Mouse (Mus musculus) megakaryocyte, embryonic 14.5 days (primary cell): Measurements from ENCODE around the gene 2410004P03Rik. TPM values are rescaled to one million over a fixed set of nuclear protein-coding genes. Genes with fewer than 3 reads are reported as not detected.
A peak's percentile ranks its signal among the peaks of the same experiment; 100 is the strongest.
"Not testable (repeated sequence)": the region's sequence is repeated elsewhere in the genome, so short reads cannot be mapped to it uniquely, and the experiment has no call there.

ENCODE experiments used
- H3K27me3 ChIP-seq: replicated peaks from 2 replicates; pipeline ENCODE3; 2012; ENCODE audit warnings: inconsistent platforms
- H3K36me3 ChIP-seq: replicated peaks from 2 replicates; pipeline ENCODE3; 2012; ENCODE audit warnings: low read length, inconsistent platforms, mixed read lengths
- H3K4me1 ChIP-seq: 2 replicates; pipeline ENCODE4 v1.6.1; 2012; ENCODE audit warnings: inconsistent platforms
- H3K4me3 ChIP-seq: replicated peaks from 2 replicates; pipeline ENCODE3; 2012; ENCODE audit warnings: moderate library complexity, mild to moderate bottlenecking, inconsistent platforms
- H3K9me3 ChIP-seq: 2 replicates; pipeline ENCODE4 v1.6.1; 2012; ENCODE audit warnings: inconsistent platforms
- FLI1 ChIP-seq: IDR thresholded peaks from 2 replicates; pipeline ENCODE4 v1.6.1; 2012; ENCODE audit warnings: low read length, inconsistent platforms, mixed read lengths
- GATA1 ChIP-seq: IDR thresholded peaks from 3 replicates; pipeline ENCODE4 v1.6.1; 2012; ENCODE audit warnings: mixed read lengths, low read length, inconsistent platforms, borderline replicate concordance
- polyA plus RNA-seq: library from polyadenylated mRNA; stranded (reverse); fragments of >175 nt; gene quantifications from 2 replicates; pipeline ENCODE4 v1.2.3, GENCODE M21; 2012; ENCODE audit warnings: low replicate concordance; ENCODE audit not compliant: insufficient read depth

The 2410004P03Rik gene
- polyA plus RNA-seq, 1 experiment: not detected

- peaks cover 27% of the 10 kb centered on the region for H3K9me3 ChIP-seq
- H3K36me3 ChIP-seq: no peaks in the 10 kb centered on the region
- H3K4me3 ChIP-seq: no peak overlapping the region
- peaks cover 1% of the 10 kb centered on the region for H3K27me3 ChIP-seq
- peaks cover 12% of the 10 kb centered on the region for H3K4me1 ChIP-seq
- TF ChIP-seq FLI1: no peak
- TF ChIP-seq GATA1: no peak
Observed at GRCm38 (mm10) chr12:17024554-17025110, 13.1 kb upstream of the 2410004P03Rik start.

GRCm38 (mm10) chr12:17022145-17022544 lies 10.6 kb upstream of the 2410004P03Rik start:
- TF ChIP-seq GATA1: no peak
- no peak for TF ChIP-seq FLI1
- Histone ChIP-seq H3K9me3 (peaks cover 12% of the 10 kb centered on the region; the same call in 1 of the 2 replicates), H3K36me3 (no peaks in the 10 kb centered on the region), H3K4me3 (peak overlapping the region; percentile 82), H3K4me1 (peaks cover 12% of the 10 kb centered on the region), H3K27me3 (no peaks in the 10 kb centered on the region)

GRCm38 (mm10) chr12:17021125-17021524 lies 9.6 kb upstream of the 2410004P03Rik start:
- H3K27me3 ChIP-seq, H3K36me3 ChIP-seq, H3K4me3 ChIP-seq, H3K9me3 ChIP-seq: not testable (repeated sequence)
- H3K4me1 ChIP-seq: peaks cover 12% of the 10 kb centered on the region

- no peaks in the 10 kb centered on the region for H3K36me3 ChIP-seq
- TF ChIP-seq FLI1 (no peak), GATA1 (no peak)
- no peak overlapping the region for H3K4me3 ChIP-seq
- H3K9me3 ChIP-seq: peaks cover 12% of the 10 kb centered on the region
- H3K4me1 ChIP-seq: peaks cover 12% of the 10 kb centered on the region
- peaks cover 17% of the 10 kb centered on the region for H3K27me3 ChIP-seq
Observed at GRCm38 (mm10) chr12:17018468-17018867, 6.9 kb upstream of the 2410004P03Rik start.

- Histone ChIP-seq H3K27me3 (peaks cover 27% of the 10 kb centered on the region), H3K4me1 (peaks cover 11% of the 10 kb centered on the region), H3K9me3 (peaks cover 11% of the 10 kb centered on the region), H3K4me3 (no peak overlapping the region), H3K36me3 (no peaks in the 10 kb centered on the region)
- no peak for TF ChIP-seq GATA1
- TF ChIP-seq FLI1: no peak
Observed at GRCm38 (mm10) chr12:17015711-17016110, 4.2 kb upstream of the 2410004P03Rik start.

- Histone ChIP-seq H3K4me1 (peaks cover 14% of the 10 kb centered on the region), H3K36me3 (no peaks in the 10 kb centered on the region), H3K4me3 (no peak overlapping the region), H3K9me3 (peaks cover 18% of the 10 kb centered on the region), H3K27me3 (peaks cover 32% of the 10 kb centered on the region)
- TF ChIP-seq FLI1 (no peak), GATA1 (no peak)
Observed at GRCm38 (mm10) chr12:17012067-17012899, 756 bp upstream of the 2410004P03Rik start.

GRCm38 (mm10) chr12:17009466-17009865 lies 2.1 kb downstream of the 2410004P03Rik start:
- peaks cover 17% of the 10 kb centered on the region for H3K9me3 ChIP-seq
- no peaks in the 10 kb centered on the region for H3K36me3 ChIP-seq
- H3K27me3 ChIP-seq: peaks cover 41% of the 10 kb centered on the region
- H3K4me3 ChIP-seq: no peak overlapping the region
- TF ChIP-seq FLI1 (no peak), GATA1 (no peak)
- peaks cover 23% of the 10 kb centered on the region for H3K4me1 ChIP-seq

GRCm38 (mm10) chr12:17001211-17001610 lies 10.3 kb downstream of the 2410004P03Rik start:
- TF ChIP-seq GATA1 (no peak), FLI1 (no peak)
- peaks cover 11% of the 10 kb centered on the region for H3K27me3 ChIP-seq
- peak overlapping the region; percentile 71 for H3K4me3 ChIP-seq
- H3K4me1 ChIP-seq: peaks cover 63% of the 10 kb centered on the region
- no peaks in the 10 kb centered on the region for H3K9me3 ChIP-seq
- peaks cover 21% of the 10 kb centered on the region for H3K36me3 ChIP-seq

- Histone ChIP-seq H3K27me3 (peaks cover 7% of the 10 kb centered on the region), H3K4me1 (peaks cover 65% of the 10 kb centered on the region), H3K4me3 (peak overlapping the region; percentile 97), H3K36me3 (peaks cover 26% of the 10 kb centered on the region), H3K9me3 (no peaks in the 10 kb centered on the region)
- TF ChIP-seq FLI1: no peak
- no peak for TF ChIP-seq GATA1
Observed at GRCm38 (mm10) chr12:17000628-17001027, 10.9 kb downstream of the 2410004P03Rik start.
